Mouse (Mus musculus): Measurements from ENCODE around the gene Olfr1178.

Gene Olfr1178

GRCm38 (mm10) chr2:88386762-88387161, at the start of gene Olfr1178:
Gene Olfr1178, plus strand, starts transcription at chr2:88387062.
- DNase-seq: no peak

- DNase-seq: no peak
Measured at GRCm38 (mm10) chr2:88346392-88346791, 40.5 kb upstream of the Olfr1178 start, which contains the start of gene Olfr1177-ps. Gene Olfr1177-ps, minus strand, starts transcription at chr2:88346492.

- no peak for DNase-seq
Measured at GRCm38 (mm10) chr2:88356304-88356703, 30.6 kb upstream of the Olfr1178 start.

GRCm38 (mm10) chr2:88406353-88406752, 19.5 kb downstream of the Olfr1178 start, which contains the start of gene Olfr1179:
Gene Olfr1179, minus strand, starts transcription at chr2:88406453.
- DNase-seq: no peak

GRCm38 (mm10) chr2:88419051-88419450, 32.2 kb downstream of the Olfr1178 start, which contains the start of gene Olfr1180:
Gene Olfr1180, minus strand, starts transcription at chr2:88419151.
- no peak for DNase-seq

GRCm38 (mm10) chr2:88426071-88426470, 39.2 kb downstream of the Olfr1178 start, which contains the start of gene Olfr1181:
Gene Olfr1181, minus strand, starts transcription at chr2:88426171.
- DNase-seq: no peak

GRCm38 (mm10) chr2:88449031-88449430, 62.2 kb downstream of the Olfr1178 start, which contains the start of gene Gm13757:
Gene Gm13757, minus strand, starts transcription at chr2:88449131.
- DNase-seq: no peak
